Mouse (Mus musculus) lung, postnatal 0 days (tissue): ENCODE results near the gene Slc44a5.

ENCODE experiments used
- CTCF ChIP-seq: IDR thresholded peaks from 2 replicates; pipeline ENCODE4 v1.5.1; 2016; ENCODE audit warnings: antibody characterized with exemption, mild to moderate bottlenecking
- EP300 ChIP-seq: IDR thresholded peaks from 2 replicates; pipeline ENCODE4 v1.6.1; 2016; ENCODE audit warnings: antibody characterized with exemption, mild to moderate bottlenecking, control low read depth

GRCm38 (mm10) chr3:154209201-154209754 is 236.0 kb downstream of the Slc44a5 start:
- TF ChIP-seq EP300 (no peak), CTCF (no peak)
